Mouse (Mus musculus) cortical plate, adult 2 months (tissue): Measurements from ENCODE around the gene Schip1.

ENCODE experiments used
- CTCF ChIP-seq: fragments of 200-500 bp; IDR thresholded peaks from 2 replicates; pipeline ENCODE4 v1.5.1; 2011; ENCODE audit warnings: mild to moderate bottlenecking, control low read depth, low read length; ENCODE audit not compliant: insufficient read depth; ENCODE audit errors: extremely low read depth
- POLR2A ChIP-seq: fragments of 200-500 bp; IDR thresholded peaks from 2 replicates; pipeline ENCODE4 v1.6.1; 2011; ENCODE audit warnings: mild to moderate bottlenecking, low read length, control low read depth; ENCODE audit not compliant: insufficient read depth; ENCODE audit errors: extremely low read depth

DNA sequence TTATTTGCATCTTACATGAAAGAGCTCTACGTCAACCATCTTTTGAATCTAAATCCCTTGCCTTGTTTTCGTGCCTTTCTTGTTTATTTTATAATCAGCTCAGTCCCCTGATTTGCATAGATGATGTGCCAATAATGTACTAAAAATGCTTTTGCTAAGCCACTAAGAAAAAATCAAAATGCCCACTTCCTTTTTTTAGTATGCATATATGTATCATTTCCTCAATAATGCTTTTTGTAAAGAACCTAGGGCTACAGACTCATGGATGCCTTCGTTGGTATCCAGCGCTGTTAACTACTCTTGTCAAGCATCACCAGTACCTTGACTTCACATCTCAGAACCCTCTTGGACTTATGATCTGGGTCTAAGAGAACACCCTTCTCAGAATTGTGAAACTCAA lies 569.0 kb downstream of the Schip1 start:
- TF ChIP-seq CTCF (no peak), POLR2A (no peak)
